Mouse (Mus musculus) retina, adult 2 months (tissue): ENCODE results near the gene Hist2h3b.

Experiments
- DNase-seq: peaks from one replicate; pipeline ENCODE4 v3.0.0-alpha.2; 2012; ENCODE audit warnings: low read depth, low spot score

Gene Hist2h3b

DNA sequence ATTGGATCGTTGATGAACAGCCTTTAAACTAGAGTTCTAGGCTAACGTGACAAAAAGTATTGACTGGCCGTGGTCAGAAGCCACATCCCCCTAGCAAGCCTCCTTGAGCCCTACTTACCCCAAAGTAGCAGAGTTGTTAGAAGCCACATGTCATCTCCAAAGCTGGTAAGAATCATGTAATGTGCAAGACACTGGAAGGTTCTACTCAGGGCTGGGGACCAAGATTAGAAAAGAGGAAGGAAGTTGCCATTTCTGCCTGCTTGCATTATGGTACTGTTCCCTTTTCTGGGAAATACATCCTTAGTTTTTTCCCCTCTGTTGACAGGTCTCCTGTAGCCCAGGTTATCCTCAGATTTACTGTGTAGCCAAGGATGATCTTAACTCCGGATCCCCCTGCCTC lies 25.3 kb downstream of the Hist2h3b start, which contains the start of gene Fcgr1:
Gene Fcgr1 (minus strand): TSS at position 183 of the 400 bp plus-strand sequence.
- DNase-seq, result no peak

DNA sequence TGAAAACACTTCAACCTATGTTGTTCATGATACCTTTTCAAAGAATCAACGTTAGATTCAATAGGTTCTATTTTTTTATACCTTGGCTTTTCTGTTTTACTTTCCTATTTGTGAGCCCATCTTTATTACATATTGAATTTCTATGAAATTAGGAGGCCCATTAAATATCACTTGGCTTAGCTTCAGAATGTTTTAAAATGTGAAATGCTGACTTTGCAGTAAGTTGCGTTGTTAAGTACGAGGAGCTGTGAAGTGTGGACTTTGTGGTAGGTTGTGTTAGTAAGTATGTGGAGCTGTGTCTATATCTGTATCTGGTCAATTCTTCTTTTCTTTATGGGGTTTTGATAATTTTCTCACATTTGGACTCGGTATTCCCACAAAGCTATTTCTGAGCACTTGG lies 29.9 kb downstream of the Hist2h3b start:
- no peak for DNase-seq

DNA sequence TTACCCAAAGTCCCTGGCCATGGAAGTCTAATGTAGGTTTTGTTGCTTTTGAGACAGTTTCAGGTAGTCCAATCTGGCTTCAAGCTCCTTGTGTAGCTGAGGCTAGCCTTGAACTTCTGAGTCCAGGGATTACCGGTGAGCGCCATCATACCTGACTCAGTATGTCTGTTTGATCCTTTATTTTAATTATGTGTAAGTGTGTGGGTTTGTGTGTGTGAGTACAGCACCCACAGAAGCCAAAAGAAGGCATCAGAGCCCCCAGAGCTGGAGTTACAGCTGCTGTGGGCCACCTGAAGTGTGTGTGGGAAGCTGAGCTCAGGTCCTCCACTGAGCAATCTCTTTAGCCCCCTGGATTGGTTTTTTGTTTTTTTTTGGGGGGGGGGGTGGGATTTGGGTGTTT lies 31.1 kb downstream of the Hist2h3b start:
- DNase-seq, result no peak

DNA sequence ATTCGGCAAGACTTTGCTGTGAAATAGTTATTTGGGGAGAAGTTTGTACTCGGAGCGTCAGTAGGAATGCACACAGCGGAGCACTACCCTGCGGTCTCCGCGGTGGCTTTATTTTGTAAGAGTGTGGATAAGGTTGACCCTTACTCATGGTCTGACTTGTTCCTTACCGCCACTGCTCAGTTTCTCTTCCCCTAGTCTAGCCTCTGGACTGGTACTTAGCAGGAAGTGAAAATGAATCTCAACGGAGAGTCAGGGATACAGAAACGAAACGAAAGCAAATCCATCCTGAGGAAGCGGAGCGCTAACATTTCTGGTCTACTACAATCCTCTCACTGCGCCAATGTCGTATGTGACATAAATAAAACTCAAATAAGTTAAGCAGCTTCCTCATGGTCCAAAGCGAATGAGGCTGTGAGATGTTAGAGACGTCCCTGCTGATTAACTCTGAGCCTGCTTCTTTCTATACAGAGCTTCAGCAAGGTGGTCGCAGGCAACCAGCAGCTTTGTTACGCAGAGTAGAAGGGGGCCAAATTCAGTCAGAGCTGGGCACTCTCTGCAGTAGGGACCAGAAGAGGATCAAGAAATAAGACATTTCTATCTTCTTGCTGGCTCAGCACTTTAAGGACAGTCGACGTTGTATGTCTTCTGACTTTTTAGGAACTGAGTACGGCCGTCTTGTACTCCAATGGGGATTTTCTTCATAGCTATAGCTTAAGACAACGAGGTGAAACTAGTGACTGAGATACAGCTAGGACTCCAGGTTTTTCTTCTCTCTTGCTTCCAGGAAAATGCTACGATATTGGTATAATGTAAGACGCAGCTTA lies 32.5 kb downstream of the Hist2h3b start:
- no peak for DNase-seq

DNA sequence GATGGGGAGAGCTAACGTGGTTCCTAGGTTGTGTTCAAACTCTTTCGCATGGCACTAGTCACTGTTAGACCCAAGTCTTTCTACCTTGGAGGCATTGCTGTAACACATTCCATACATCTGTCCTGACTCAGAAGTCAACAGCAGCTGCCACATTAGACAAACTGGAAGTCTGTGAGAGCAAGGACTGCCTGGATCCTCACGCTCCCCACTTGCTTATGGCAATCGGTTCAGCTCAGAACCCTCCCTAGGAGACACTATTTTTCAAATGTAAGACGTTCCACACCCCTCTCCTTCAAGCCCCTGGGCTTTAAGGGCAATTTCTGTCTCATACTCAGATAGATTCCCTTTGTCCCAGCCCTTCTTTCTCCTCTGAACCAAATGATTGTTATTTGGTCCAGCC lies 33.6 kb downstream of the Hist2h3b start:
- no peak for DNase-seq

DNA sequence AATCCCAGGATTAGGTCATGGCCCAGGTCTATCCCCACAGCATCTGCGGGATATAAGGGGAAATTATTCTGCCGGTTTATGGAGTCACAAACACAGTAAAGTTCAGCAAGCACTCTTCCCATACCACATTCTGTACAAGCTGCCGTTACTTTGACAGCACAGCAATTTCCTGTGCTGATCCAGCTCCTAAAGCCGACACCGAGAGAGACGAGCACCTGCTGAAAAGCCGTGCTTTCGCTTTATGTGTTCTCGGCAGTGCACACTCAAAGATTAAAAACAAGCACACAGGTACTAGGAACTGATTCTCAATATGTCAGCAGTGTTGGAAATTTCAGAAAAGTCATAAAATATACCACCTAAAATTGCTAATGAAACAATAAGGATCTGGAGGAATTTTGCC lies 38.1 kb downstream of the Hist2h3b start:
- no peak for DNase-seq

DNA sequence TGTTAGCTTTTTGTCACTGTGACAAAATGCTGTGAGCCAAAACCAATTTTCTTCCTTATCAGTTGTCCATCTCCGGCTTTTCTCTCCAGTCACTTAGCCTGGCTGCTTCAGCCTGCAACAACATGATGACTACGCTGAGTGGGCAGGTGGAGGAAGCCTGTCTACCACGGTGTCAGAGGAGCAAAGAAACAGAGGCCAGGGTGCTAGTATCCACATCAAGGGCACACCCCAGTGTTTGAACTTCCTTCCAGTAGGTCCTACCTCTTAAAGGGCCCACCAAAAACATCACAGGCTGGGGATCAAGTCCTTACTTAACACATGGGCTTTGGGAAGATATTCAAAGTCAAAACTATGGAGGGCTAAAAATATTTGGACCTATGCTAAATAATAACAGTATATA lies 41.0 kb downstream of the Hist2h3b start:
- no peak for DNase-seq

DNA sequence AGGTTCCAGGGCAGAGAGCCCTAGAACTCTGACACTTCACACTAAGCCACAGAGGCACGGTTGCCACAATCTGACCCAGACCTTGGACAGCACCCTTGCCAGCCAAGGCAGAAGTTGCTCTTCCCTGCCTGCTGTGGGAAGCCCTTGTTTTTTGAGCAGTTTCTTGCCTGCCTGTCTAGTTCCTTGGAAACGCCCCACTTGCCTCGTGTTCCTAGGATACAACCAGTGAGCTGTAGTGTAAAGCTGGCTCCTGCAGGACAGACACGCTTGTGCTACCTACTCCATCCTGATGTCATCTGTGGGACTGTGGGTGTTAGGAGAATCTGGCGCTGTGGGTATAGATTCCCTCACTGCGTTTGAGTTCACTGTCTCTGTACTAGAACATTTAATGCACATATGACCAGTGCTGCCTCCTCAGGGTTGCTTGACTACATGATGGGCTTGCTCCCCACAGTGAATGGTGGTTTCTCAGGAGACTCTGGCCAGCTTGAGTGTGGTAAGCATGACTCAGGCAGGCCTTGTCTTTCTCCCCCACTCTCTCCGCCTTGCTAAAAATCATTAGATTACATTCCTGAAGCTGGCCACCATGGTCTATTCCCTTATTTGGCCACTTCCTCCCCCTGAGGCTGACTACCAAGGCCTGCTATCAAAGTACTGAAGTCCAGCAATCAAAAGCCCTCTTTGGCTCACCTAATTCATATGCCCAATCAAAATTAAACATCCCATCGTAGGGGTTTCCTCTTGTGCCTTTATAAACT lies 44.1 kb downstream of the Hist2h3b start:
- DNase-seq, result no peak
